ENCODE assay signal across 16 mouse cellular contexts in the genomic region with DNA sequence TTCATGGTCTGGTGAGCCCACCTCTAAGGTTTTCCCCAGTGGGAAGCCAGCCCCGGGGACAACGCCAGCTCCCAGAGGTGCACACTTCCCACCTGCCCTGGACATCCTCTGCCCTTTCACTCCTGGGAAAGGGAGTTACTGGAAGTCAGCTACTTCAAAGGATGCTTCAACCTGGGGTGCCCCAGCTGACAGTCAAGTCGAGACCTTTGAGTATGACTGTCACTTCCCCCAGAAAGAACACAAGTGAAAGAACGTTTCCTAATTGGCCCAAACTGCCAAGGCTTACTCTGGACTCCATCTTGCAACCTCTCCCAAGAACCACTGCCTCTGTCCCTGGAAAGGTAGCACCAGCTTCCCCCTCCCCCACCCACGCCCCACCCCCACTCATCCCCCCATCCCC. TPM values are rescaled to one million over a fixed set of nuclear protein-coding genes. Genes with fewer than 3 reads are reported as not detected.
DNase-seq lines count a peak whose midpoint lies in the region; ATAC-seq and TF ChIP-seq lines count a peak whose summit lies in the region.
"Had no signal": no experiment of that assay in that cellular context is flagged by ENCODE, and none has a peak within 500 bp of the region (broad histone marks: within the 10 kb centered on the region; RNA-seq: fewer than 3 reads in every experiment).

No protein-coding gene starts in this region.

- peak; percentile 76 for DNase-seq in heart, adult 11 months
- DNase-seq in heart, postnatal 25 days (ENCODE audit: low spot score) = no peak
- DNase-seq in G1E (ENCODE audit: low spot score) = no peak
- DNase-seq in layer of hippocampus, adult 8-10 months (ENCODE audit: low spot score in 2 of 2) = no peak
- DNase-seq: adrenal gland, postnatal 10 days; cerebellum, adult 11-12 months; cerebellum, adult 9-10 months; gastrocnemius, postnatal 10 days; heart, postnatal 36 days; kidney, adult 11 months; kidney, adult 9 months had no signal

- ATAC-seq in megakaryocyte, adult 5-6 weeks (ENCODE audit: poor library complexity, severe bottlenecking) = no peak
- no peak for ATAC-seq in G1E (ENCODE audit: extremely low read depth, insufficient number of reproducible peaks, low FRiP score, poor library complexity, severe bottlenecking)
- no peak for ATAC-seq in hindbrain, embryonic 16.5 days
- ATAC-seq: forebrain, embryonic 15.5 days had no signal

- peaks cover 44% of the 10 kb centered on the region for H3K36me3 ChIP-seq in megakaryocyte, embryonic 14.5 days (replicated peaks; ENCODE audit: low read length)
- peaks cover 65% of the 10 kb centered on the region for H3K36me3 ChIP-seq in G1E (replicated peaks)
- H3K36me3 ChIP-seq in hindbrain, embryonic 16.5 days (ENCODE audit: control insufficient read depth, insufficient read depth, low read length) = no peaks in the 10 kb centered on the region
- H3K36me3 ChIP-seq: forebrain, embryonic 15.5 days; hindbrain, embryonic 15.5 days had no signal

- 71% methylated on average over 5 of the region's 5 CpGs for WGBS in hindbrain, embryonic 16.5 days

- peaks cover 2% of the 10 kb centered on the region for H3K27me3 ChIP-seq in megakaryocyte, embryonic 14.5 days (replicated peaks)
- no peaks in the 10 kb centered on the region for H3K27me3 ChIP-seq in G1E (ENCODE audit: insufficient read depth, low read length)
- H3K27me3 ChIP-seq in hindbrain, embryonic 16.5 days (replicated peaks; ENCODE audit: control insufficient read depth, insufficient read depth, low read length) = peaks cover 10% of the 10 kb centered on the region

- H3K9ac ChIP-seq in hindbrain, embryonic 16.5 days (ENCODE audit: low read depth, low read length) = no peak overlapping the region
- H3K9ac ChIP-seq: forebrain, embryonic 15.5 days; hindbrain, embryonic 15.5 days had no signal

- H3K4me2 ChIP-seq in hindbrain, embryonic 16.5 days (ENCODE audit: low read length) = no peak overlapping the region
- H3K4me2 ChIP-seq: forebrain, embryonic 15.5 days; hindbrain, embryonic 15.5 days had no signal

- TF ChIP-seq CTCF in G1E (IDR thresholded peaks at IDR 0.05; ENCODE audit: low read depth, low read length) = no peak

- no peak overlapping the region for H3K27ac ChIP-seq in hindbrain, embryonic 16.5 days (ENCODE audit: low read depth, low read length)
- H3K27ac ChIP-seq: forebrain, embryonic 15.5 days; hindbrain, embryonic 15.5 days had no signal

- H3K4me3 ChIP-seq in megakaryocyte, embryonic 14.5 days (replicated peaks) = peak overlapping the region; percentile 56
- H3K4me3 ChIP-seq in G1E (ENCODE audit: low read depth, low read length) = peak overlapping the region; percentile 53; the same call in 1 of the 2 replicates
- no peak overlapping the region for H3K4me3 ChIP-seq in hindbrain, embryonic 16.5 days (ENCODE audit: low read length)
- H3K4me3 ChIP-seq: forebrain, embryonic 15.5 days; hindbrain, embryonic 15.5 days had no signal

- intact Hi-C loops in heart, postnatal 25 days (cut with DNase I) = no loop called here

- peaks cover 95% of the 10 kb centered on the region for H3K4me1 ChIP-seq in megakaryocyte, embryonic 14.5 days
- peaks cover 85% of the 10 kb centered on the region for H3K4me1 ChIP-seq in G1E (ENCODE audit: insufficient read depth, low read depth, low read length)
- H3K4me1 ChIP-seq in hindbrain, embryonic 16.5 days (ENCODE audit: control insufficient read depth, insufficient read depth, low read depth, low read length) = peaks cover 17% of the 10 kb centered on the region

- H3K9me3 ChIP-seq in megakaryocyte, embryonic 14.5 days = no peaks in the 10 kb centered on the region
- no peaks in the 10 kb centered on the region for H3K9me3 ChIP-seq in G1E (replicated peaks)
- no peaks in the 10 kb centered on the region for H3K9me3 ChIP-seq in hindbrain, embryonic 16.5 days (ENCODE audit: control insufficient read depth, low read length)
- H3K9me3 ChIP-seq: forebrain, embryonic 15.5 days; hindbrain, embryonic 15.5 days had no signal

RNA-seq across cellular contexts. Expression of a gene that starts 4.5 kb away (rescaled TPM):
- total RNA-seq in heart, postnatal 25 days (2021) = 100 to 1,000 TPM; 268 to 296 TPM
- polyA plus RNA-seq in megakaryocyte, embryonic 14.5 days (2012; ENCODE audit: insufficient read depth, low replicate concordance) = 7.6 and 8.6 TPM in 2 replicates
- 56.7 and 64.1 TPM in 2 replicates for total RNA-seq in megakaryocyte, adult 5-6 weeks (2015)
- total RNA-seq in megakaryocyte, adult 5-6 weeks (2017) = 70.2 and 71.2 TPM in 2 replicates
- total RNA-seq in G1E (2014; fragmentation: Nextera tagmentation) = 42.9 and 52.4 TPM in 2 replicates
- 73.8 and 90.2 TPM in 2 replicates for total RNA-seq in G1E (2017)
- polyA plus RNA-seq in G1E (2012) = 6.6 and 8.2 TPM in 2 replicates
- 10 to 100 TPM in 2 of 4 experiments, 1 to 10 TPM in 2; 5.6 to 14.4 (median 9.6) TPM for total RNA-seq in layer of hippocampus, adult 8-10 months (2022)
- 3.4 and 4.4 TPM in 2 replicates for polyA plus RNA-seq in hindbrain, embryonic 16.5 days (2015; fragmentation: Nextera tagmentation; extraction: Ambion mirVana)
